Mouse (Mus musculus): ENCODE results near the gene Fcor.

The Fcor gene

DNA sequence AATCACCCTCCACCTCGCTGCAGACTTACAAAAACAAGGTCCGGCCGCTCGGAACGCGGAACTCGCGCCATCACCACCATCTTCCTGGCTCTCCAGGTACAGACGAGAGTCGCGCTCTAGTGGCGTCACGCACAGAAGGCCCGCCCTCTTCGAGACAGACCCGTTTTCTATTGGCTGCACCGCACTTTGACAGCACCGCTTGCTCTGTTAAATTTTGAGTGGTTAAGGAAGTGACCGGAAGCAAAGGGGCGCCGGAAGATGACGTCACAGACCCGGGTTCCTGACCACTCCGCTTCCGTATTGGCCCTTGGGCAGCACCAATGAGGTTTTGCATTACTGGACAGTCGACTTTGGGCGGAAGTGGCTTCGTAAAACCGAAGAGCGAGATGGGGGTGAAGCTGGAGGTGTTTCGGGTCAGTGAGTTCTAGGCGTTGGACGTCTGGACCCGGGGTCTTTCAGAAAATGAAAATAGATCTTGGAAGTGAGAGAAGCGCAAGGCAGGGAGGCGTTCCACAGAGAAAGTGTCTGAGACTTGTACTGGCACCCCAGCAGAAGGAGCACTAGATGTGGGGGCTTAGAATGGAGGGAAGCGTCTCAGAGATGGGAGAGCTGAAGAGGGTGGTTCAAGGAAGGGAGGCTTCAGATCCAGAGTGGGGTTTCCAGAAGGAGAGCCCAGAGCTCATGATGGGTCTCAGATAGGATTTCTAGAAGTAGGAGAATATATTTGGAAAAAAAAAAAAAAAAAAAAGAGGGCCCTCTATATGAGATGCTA lies 50.8 kb downstream of the Fcor start, which contains the start of the genes Xab2 and Pet100:
TSS of gene Xab2 (minus strand) at position 118 of the 772 bp plus-strand sequence.
TSS of gene Pet100 (plus strand) at position 350 of the 772 bp plus-strand sequence.
- DNase-seq (ENCODE audit: low spot score in 2 of 2), result peak; percentile 99 to 100
